Mouse (Mus musculus) heart, postnatal 0 days (tissue): ENCODE measurements at regions not wholly inside any gene's neighbourhood (a gene's known extent, or its start where the extent isn't known, plus 50 kb on each side); places are given as distances from the start of the nearest gene placed in this dataset.

Experiments used
- CTCF ChIP-seq: IDR thresholded peaks from 2 replicates; pipeline ENCODE4 v1.5.1; 2016; ENCODE audit warnings: antibody characterized with exemption, control low read depth, low read depth
- EP300 ChIP-seq: IDR thresholded peaks from 2 replicates; pipeline ENCODE4 v1.6.1; 2016; ENCODE audit warnings: antibody characterized with exemption, low read depth

- TF ChIP-seq CTCF (no peak), EP300 (no peak)
Measured at GRCm38 (mm10) chr9:81275336-81275735, 358.3 kb downstream of the Htr1b start.
